Mouse (Mus musculus): ENCODE data around the gene Rorc. TPM values are rescaled to one million over a fixed set of nuclear protein-coding genes. Genes with fewer than 3 reads are reported as not detected.
A peak's percentile ranks its signal among the peaks of the same experiment; 100 is the strongest.

Gene Rorc
- total and polyA plus RNA-seq, 3 experiments: 0.47 to 1.2 (median 1.2) TPM

DNA sequence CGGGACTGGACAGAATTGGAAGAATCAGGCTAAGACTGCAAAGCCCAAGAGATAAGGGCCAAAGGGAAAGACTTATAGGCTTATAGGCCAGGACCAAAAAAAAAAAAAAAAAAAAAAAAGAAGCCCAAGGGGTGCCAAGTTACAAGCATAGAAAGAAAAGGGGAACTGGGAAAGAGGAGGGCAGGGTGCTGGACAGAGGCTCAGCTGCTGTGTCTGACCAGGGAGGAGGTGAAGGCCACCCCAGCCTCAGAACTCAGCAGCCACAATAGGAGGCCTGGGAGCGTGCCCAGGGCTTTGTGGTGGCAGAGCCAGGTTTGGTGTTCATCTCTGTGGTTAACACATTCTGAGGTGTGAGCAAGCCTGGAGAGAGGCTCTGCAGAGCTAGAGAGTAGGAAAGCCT is 2.6 kb downstream of the Rorc start:
- no peak overlapping the region for H3K9ac ChIP-seq (ENCODE audit: insufficient read depth, low read depth)
- dilution Hi-C loops (cut with MboI; ENCODE audit: extremely low pct_ligation_motif_present, extremely low pct_unique_long_range_greater_than_20kb, low sequenced_read_pairs) (no loop called here), in situ Hi-C loops (cut with MboI; ENCODE audit: low pct_ligation_motif_present, low pct_unique_long_range_greater_than_20kb, low sequenced_read_pairs) (loop anchor here (5.0 kb wide), 1 partner anchor 52 kb away; no protein-coding TSS in a partner anchor)
- H3K79me2 ChIP-seq (replicated peaks; ENCODE audit: control insufficient read depth, extremely low read depth, insufficient read depth, poor library complexity, severe bottlenecking): no peaks in the 10 kb centered on the region
- DNase-seq (ENCODE audit: extremely low read depth): no peak
- H3K9me3 ChIP-seq (replicated peaks; ENCODE audit: low read length): no peaks in the 10 kb centered on the region
- TF ChIP-seq EP300 (IDR thresholded peaks at IDR 0.05; ENCODE audit: low read length) (peak; percentile 42; the same call in 1 of the 2 replicates), USF1 (IDR thresholded peaks at IDR 0.05; ENCODE audit: low read depth, low read length) (no peak), ZNF384 (IDR thresholded peaks at IDR 0.05; ENCODE audit: low read depth, low read length) (peak; percentile 95), IRF4 (IDR thresholded peaks at IDR 0.05; ENCODE audit: low read depth, low read length) (peak; percentile 83)
- H3K4me2 ChIP-seq (ENCODE audit: insufficient read depth, low read depth, poor library complexity, severe bottlenecking): no peak overlapping the region
- no peak overlapping the region for H3K27ac ChIP-seq (ENCODE audit: insufficient read depth, low read depth)
- peaks cover 25 to 72% of the 10 kb centered on the region in 2 experiments for H3K4me1 ChIP-seq (ENCODE audit: control insufficient read depth in 1 of 2, insufficient read depth in 2 of 2)
- no peaks in the 10 kb centered on the region for H3K36me3 ChIP-seq (replicated peaks in 1 of 2; ENCODE audit: control insufficient read depth in 1 of 2, insufficient read depth in 1 of 2, low read length in 1 of 2)
- no peaks in the 10 kb centered on the region for H3K27me3 ChIP-seq (replicated peaks)
- no peak overlapping the region for H3K4me3 ChIP-seq (replicated peaks in 1 of 3; ENCODE audit: low read depth in 2 of 3, low read length in 2 of 3, poor library complexity in 1 of 3)

DNA sequence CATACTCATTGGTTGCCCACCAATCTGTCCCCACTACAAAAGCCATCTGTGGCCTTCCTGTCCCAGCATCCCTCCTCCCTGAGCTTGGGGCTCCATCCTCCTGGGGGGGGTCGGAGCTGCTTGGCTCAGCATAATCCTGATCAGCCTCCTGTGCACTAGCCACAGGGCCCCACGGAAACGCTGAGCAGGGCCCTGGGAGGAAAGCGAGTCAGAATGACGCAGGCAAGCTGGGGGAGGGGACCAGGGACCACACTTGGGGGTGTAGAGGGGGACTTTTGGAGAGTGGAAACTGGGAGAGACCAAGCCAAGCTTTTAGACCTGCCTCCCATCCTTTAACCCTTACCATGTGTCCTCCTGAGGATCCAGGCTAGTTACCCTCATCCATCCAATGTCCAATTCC is 3.3 kb downstream of the Rorc start:
- no peak for TF ChIP-seq E2F4 (IDR thresholded peaks at IDR 0.05; ENCODE audit: insufficient replicate concordance, low read depth, low read length)
- TF ChIP-seq TCF12 (IDR thresholded peaks at IDR 0.05; ENCODE audit: low read depth, low read length): no peak
- TF ChIP-seq TBP (conservative IDR thresholded peaks at IDR 0.05; ENCODE audit: low read depth, low read length): no peak
- TF ChIP-seq UBTF (IDR thresholded peaks at IDR 0.05; ENCODE audit: low read depth, low read length): no peak
- no peak for TF ChIP-seq PAX5 (IDR thresholded peaks at IDR 0.05; ENCODE audit: low read length)
- no peak for TF ChIP-seq CTCF (conservative IDR thresholded peaks at IDR 0.05 in 1 of 2, IDR thresholded peaks at IDR 0.05 in 1 of 2; ENCODE audit: low read depth in 2 of 2, low read length in 2 of 2)
- TF ChIP-seq POLR2AphosphoS2 (IDR thresholded peaks at IDR 0.05; ENCODE audit: low read depth, low read length): no peak
- TF ChIP-seq JUN (IDR thresholded peaks at IDR 0.05; ENCODE audit: insufficient read depth, low read depth, low read length): no peak
- TF ChIP-seq MEF2A (IDR thresholded peaks at IDR 0.05; ENCODE audit: borderline replicate concordance, low read depth, low read length): no peak
- TF ChIP-seq SMC3 (IDR thresholded peaks at IDR 0.05; ENCODE audit: low read depth, low read length): no peak
- TF ChIP-seq MAFK (IDR thresholded peaks at IDR 0.05; ENCODE audit: insufficient replicate concordance, low read length): no peak
- no peak for TF ChIP-seq ZNF384 (IDR thresholded peaks at IDR 0.05; ENCODE audit: low read depth, low read length)
- no peak for TF ChIP-seq CHD2 (IDR thresholded peaks at IDR 0.05; ENCODE audit: low read length)
- no peak for TF ChIP-seq MYC (IDR thresholded peaks at IDR 0.05; ENCODE audit: low read depth, low read length)
- no peak for DNase-seq (ENCODE audit: extremely low read depth)
- no peaks in the 10 kb centered on the region for H3K79me2 ChIP-seq (replicated peaks; ENCODE audit: control insufficient read depth, extremely low read depth, insufficient read depth, poor library complexity, severe bottlenecking)
- in situ Hi-C loops (cut with MboI; ENCODE audit: low pct_ligation_motif_present, low pct_unique_long_range_greater_than_20kb, low sequenced_read_pairs) (loop anchor here (5.0 kb wide), 1 partner anchor 51 kb away; no protein-coding TSS in a partner anchor), dilution Hi-C loops (cut with MboI; ENCODE audit: extremely low pct_ligation_motif_present, extremely low pct_unique_long_range_greater_than_20kb, low sequenced_read_pairs) (no loop called here)
- no peak overlapping the region for H3K27ac ChIP-seq (ENCODE audit: insufficient read depth, low read depth)
- no peaks in the 10 kb centered on the region for H3K36me3 ChIP-seq (replicated peaks in 1 of 2; ENCODE audit: control insufficient read depth in 1 of 2, insufficient read depth in 1 of 2, low read length in 1 of 2)
- H3K27me3 ChIP-seq (replicated peaks): no peaks in the 10 kb centered on the region
- peaks cover 25 to 79% of the 10 kb centered on the region in 2 experiments for H3K4me1 ChIP-seq (ENCODE audit: control insufficient read depth in 1 of 2, insufficient read depth in 2 of 2)
- H3K4me3 ChIP-seq (replicated peaks in 1 of 3; ENCODE audit: low read depth in 2 of 3, low read length in 2 of 3, poor library complexity in 1 of 3): no peak overlapping the region
- H3K9ac ChIP-seq (ENCODE audit: insufficient read depth, low read depth): no peak overlapping the region
- H3K4me2 ChIP-seq (ENCODE audit: insufficient read depth, low read depth, poor library complexity, severe bottlenecking): no peak overlapping the region
- no peaks in the 10 kb centered on the region for H3K9me3 ChIP-seq (replicated peaks; ENCODE audit: low read length)
